7 mouse cellular contexts compared by ENCODE assay signal in genomic region chr14:17661100-17661521, GRCm38 (mm10). TPM values are rescaled to one million over a fixed set of nuclear protein-coding genes. Genes with fewer than 3 reads are reported as not detected.
DNase-seq lines count a peak whose midpoint lies in the region; ATAC-seq and TF ChIP-seq lines count a peak whose summit lies in the region.

No protein-coding gene starts in this region.

- DNase-seq in lung, adult 2 months, result no peak
- no peak for DNase-seq in lung, postnatal 4 days
- peak; percentile 73 for DNase-seq in brain, adult 2 months (ENCODE audit: low read depth, low spot score)
- peak; percentile 40 for DNase-seq in forebrain, embryonic 14.5 days (ENCODE audit: low spot score)
- DNase-seq in layer of hippocampus, postnatal 36 days, result peak; percentile 54 to 55
- DNase-seq in midbrain, embryonic 11.5 days (ENCODE audit: low spot score, missing footprints), result peak; percentile 96
- DNase-seq in urinary bladder, adult 2 months (ENCODE audit: low spot score), result no peak

- H3K36me3 ChIP-seq in forebrain, embryonic 14.5 days (ENCODE audit: control insufficient read depth, insufficient read depth, low read length), result no peaks in the 10 kb centered on the region
- no peaks in the 10 kb centered on the region for H3K36me3 ChIP-seq in midbrain, embryonic 11.5 days (ENCODE audit: control insufficient read depth, insufficient read depth, low read length)

- peak overlapping the region; percentile 74 for H3K4me3 ChIP-seq in lung, adult 2 months (replicated peaks; ENCODE audit: extremely low read depth, low read depth, low read length)
- peak overlapping the region; percentile 72 for H3K4me3 ChIP-seq in forebrain, embryonic 14.5 days (ENCODE audit: low read depth, low read length)
- peak overlapping the region; percentile 60 for H3K4me3 ChIP-seq in midbrain, embryonic 11.5 days (ENCODE audit: low read depth, low read length)

- peaks cover 17% of the 10 kb centered on the region for H3K27me3 ChIP-seq in forebrain, embryonic 14.5 days (replicated peaks; ENCODE audit: control insufficient read depth, insufficient read depth, low read length)
- H3K27me3 ChIP-seq in midbrain, embryonic 11.5 days (ENCODE audit: control insufficient read depth, insufficient read depth, low read length), result peaks cover 5% of the 10 kb centered on the region; the same call in 1 of the 2 replicates

- 2% methylated on average over 16 of the region's 16 CpGs for WGBS in lung, adult 2 months
- WGBS in forebrain, embryonic 14.5 days, result under 1% methylated on average over 16 of the region's 16 CpGs
- under 1% methylated on average over 16 of the region's 16 CpGs for WGBS in midbrain, embryonic 11.5 days

- H3K4me2 ChIP-seq in forebrain, embryonic 14.5 days (ENCODE audit: low read length), result peak overlapping the region; percentile 99
- peak overlapping the region; percentile 78 for H3K4me2 ChIP-seq in midbrain, embryonic 11.5 days

- H3K9ac ChIP-seq in forebrain, embryonic 14.5 days (ENCODE audit: low read length), result peak overlapping the region; percentile 67
- peak overlapping the region; percentile 66 for H3K9ac ChIP-seq in midbrain, embryonic 11.5 days (ENCODE audit: low read length)

- peaks cover 3% of the 10 kb centered on the region for H3K4me1 ChIP-seq in lung, adult 2 months (ENCODE audit: control insufficient read depth, insufficient read depth, low read length)
- H3K4me1 ChIP-seq in forebrain, embryonic 14.5 days (ENCODE audit: control insufficient read depth, insufficient read depth, low read length), result peaks cover 7% of the 10 kb centered on the region; the same call in 1 of the 2 replicates
- no peaks in the 10 kb centered on the region for H3K4me1 ChIP-seq in midbrain, embryonic 11.5 days (ENCODE audit: control insufficient read depth, insufficient read depth, low read length)

- H3K27ac ChIP-seq in forebrain, embryonic 14.5 days (ENCODE audit: low read depth, low read length), result no peak overlapping the region
- H3K27ac ChIP-seq in midbrain, embryonic 11.5 days (ENCODE audit: low read depth, low read length), result no peak overlapping the region

- TF ChIP-seq POLR2A in lung, adult 2 months (IDR thresholded peaks at IDR 0.05; ENCODE audit: borderline replicate concordance, extremely low read depth, low read depth, low read length), result no peak

- ATAC-seq in forebrain, embryonic 14.5 days, result peak; percentile 24
- ATAC-seq in midbrain, embryonic 11.5 days (ENCODE audit: low FRiP score), result peak; percentile 31

- H3K9me3 ChIP-seq in forebrain, embryonic 14.5 days (replicated peaks; ENCODE audit: control insufficient read depth, low read length), result no peaks in the 10 kb centered on the region
- H3K9me3 ChIP-seq in midbrain, embryonic 11.5 days (ENCODE audit: control insufficient read depth, low read length), result no peaks in the 10 kb centered on the region

- no peak for TF ChIP-seq CTCF in lung, adult 2 months (IDR thresholded peaks at IDR 0.05; ENCODE audit: insufficient read depth, low read length)

RNA-seq across cellular contexts. Expression of gene Thrb, which starts 1.1 kb away (rescaled TPM):
- polyA plus RNA-seq in lung, adult 2 months (2012; rRNA removed), result 5.4 and 5.6 TPM in 2 replicates
- polyA plus RNA-seq in forebrain, embryonic 14.5 days (2014; fragmentation: Nextera tagmentation; extraction: Ambion mirVana), result 0.73 and 1.2 TPM in 2 replicates
- 10 to 100 TPM; 41.4 to 42.7 TPM for total RNA-seq in layer of hippocampus, postnatal 36 days (2021)
- 0.82 and 1.0 TPM in 2 replicates for polyA plus RNA-seq in midbrain, embryonic 11.5 days (2014; fragmentation: Nextera tagmentation; extraction: Ambion mirVana)
- polyA plus RNA-seq in urinary bladder, adult 2 months (2012; rRNA removed), result 11.8 and 11.9 TPM in 2 replicates

Comparison
In these comparisons a context has a peak if more than half of its experiments do, and no peak if none do; other contexts are left out.
1. DNase-seq: peak in brain, adult 2 months (single experiment), forebrain, embryonic 14.5 days (single experiment), layer of hippocampus, postnatal 36 days (2 of 2) and midbrain, embryonic 11.5 days (single experiment); none in lung, adult 2 months (single experiment), lung, postnatal 4 days (0 of 2) and urinary bladder, adult 2 months (single experiment).
2. Peak in every context shown above with its lines, with median percentiles within 50 percentile points of each other: H3K4me3 ChIP-seq.